Mouse (Mus musculus) forebrain, embryonic 13.5 days (tissue): ENCODE data around the gene Ext2. TPM values are rescaled to one million over a fixed set of nuclear protein-coding genes. Genes with fewer than 3 reads are reported as not detected.
A peak's percentile ranks its signal among the peaks of the same experiment; 100 is the strongest.

ENCODE experiments used
- ATAC-seq: fragments of 200-750 bp; cut with Nextera tagmentation; 2 replicates; pipeline ENCODE4 v1.8.0; 2017
- H3K27ac ChIP-seq: fragments of 300-500 bp; sonication (generic); 2 replicates; pipeline ENCODE4 v1.5.1; 2015; ENCODE audit warnings: inconsistent platforms, mild to moderate bottlenecking, moderate library complexity
- H3K27me3 ChIP-seq: fragments of 300-500 bp; sonication (generic); 2 replicates; pipeline ENCODE4 v1.6.1; 2015; ENCODE audit warnings: mild to moderate bottlenecking, inconsistent platforms
- H3K36me3 ChIP-seq: fragments of 300-500 bp; sonication (generic); 2 replicates; pipeline ENCODE4 v1.6.1; 2015; ENCODE audit warnings: mild to moderate bottlenecking, inconsistent platforms; ENCODE audit not compliant: poor library complexity, severe bottlenecking
- H3K4me1 ChIP-seq: fragments of 300-500 bp; sonication (generic); 2 replicates; pipeline ENCODE4 v1.6.1; 2015; ENCODE audit warnings: inconsistent platforms
- H3K4me2 ChIP-seq: fragments of 300-500 bp; sonication (generic); 2 replicates; pipeline ENCODE4 v1.6.1; 2015; ENCODE audit warnings: inconsistent platforms, mild to moderate bottlenecking, moderate library complexity
- H3K4me3 ChIP-seq: fragments of 300-500 bp; sonication (generic); 2 replicates; pipeline ENCODE4 v1.5.1; 2015; ENCODE audit warnings: mild to moderate bottlenecking, inconsistent platforms
- H3K9ac ChIP-seq: fragments of 300-500 bp; sonication (generic); 2 replicates; pipeline ENCODE4 v1.6.1; 2015; ENCODE audit warnings: mild to moderate bottlenecking, inconsistent platforms
- H3K9me3 ChIP-seq: fragments of 300-500 bp; sonication (generic); replicated peaks from 2 replicates; pipeline ENCODE4 v1.6.1; 2016; ENCODE audit warnings: inconsistent platforms
- WGBS: fragments of 180-500 bp; shearing (Covaris S2); methylation state at CpG from one replicate; pipeline ENCODE4 v1.1.7; 2015; 5-methylcytosine and 5-hydroxymethylcytosine counted together
- polyA plus RNA-seq: library from polyadenylated mRNA; unstranded; fragments of >200 nt; fragmentation: Nextera tagmentation; extraction: Ambion mirVana; gene quantifications from 2 replicates; pipeline ENCODE4 v1.2.1, GENCODE M21; 2015

Ext2 gene
- polyA plus RNA-seq, 1 experiment from 2014 or later, result 50.6 TPM

GRCm38 (mm10) chr2:93783926-93784539 is 38.3 kb downstream of the Ext2 start:
- H3K36me3 ChIP-seq, result 0 out of 2 replicates have a peak, but pooled peaks cover 12% of the 10 kb centered on the region
- no peak overlapping the region for H3K9ac ChIP-seq
- no peaks in the 10 kb centered on the region for H3K9me3 ChIP-seq
- no peak overlapping the region for H3K4me2 ChIP-seq
- H3K4me3 ChIP-seq, result no peak overlapping the region
- no peak for ATAC-seq
- H3K4me1 ChIP-seq, result peaks cover 29% of the 10 kb centered on the region
- H3K27me3 ChIP-seq, result no peaks in the 10 kb centered on the region
- 70% methylated on average over 9 of the region's 9 CpGs for WGBS
- H3K27ac ChIP-seq, result 0 out of 2 replicates have a peak overlapping the region, but pooled peaks have one; percentile 22

- Histone ChIP-seq H3K4me2 (no peak overlapping the region), H3K4me1 (peaks cover 32% of the 10 kb centered on the region), H3K27me3 (no peaks in the 10 kb centered on the region), H3K9me3 (no peaks in the 10 kb centered on the region), H3K4me3 (no peak overlapping the region), H3K36me3 (0 out of 2 replicates have a peak, but pooled peaks cover 3% of the 10 kb centered on the region), H3K27ac (no peak overlapping the region), H3K9ac (no peak overlapping the region)
- WGBS, result 67% methylated on average over 5 of the region's 5 CpGs
- no peak for ATAC-seq
Measured at GRCm38 (mm10) chr2:93782682-93783081, 39.7 kb downstream of the Ext2 start.

- Histone ChIP-seq H3K9ac (no peak overlapping the region), H3K4me3 (no peak overlapping the region), H3K27ac (no peak overlapping the region), H3K27me3 (no peaks in the 10 kb centered on the region), H3K4me2 (no peak overlapping the region), H3K36me3 (0 out of 2 replicates have a peak, but pooled peaks cover 3% of the 10 kb centered on the region), H3K9me3 (no peaks in the 10 kb centered on the region), H3K4me1 (peaks cover 32% of the 10 kb centered on the region)
- 88% methylated on average over 4 of the region's 4 CpGs for WGBS
- ATAC-seq, result no peak
Measured at GRCm38 (mm10) chr2:93782156-93782555, 40.2 kb downstream of the Ext2 start.

GRCm38 (mm10) chr2:93780528-93780927 is 41.8 kb downstream of the Ext2 start:
- H3K36me3 ChIP-seq, result 0 out of 2 replicates have a peak, but pooled peaks cover 3% of the 10 kb centered on the region
- no peak overlapping the region for H3K27ac ChIP-seq
- no peaks in the 10 kb centered on the region for H3K9me3 ChIP-seq
- H3K9ac ChIP-seq, result no peak overlapping the region
- no peak overlapping the region for H3K4me2 ChIP-seq
- H3K4me3 ChIP-seq, result no peak overlapping the region
- WGBS, result 80% methylated on average over 10 of the region's 10 CpGs
- H3K4me1 ChIP-seq, result peaks cover 36% of the 10 kb centered on the region
- no peak for ATAC-seq
- H3K27me3 ChIP-seq, result no peaks in the 10 kb centered on the region

- no peak overlapping the region for H3K4me3 ChIP-seq
- H3K9ac ChIP-seq, result no peak overlapping the region
- H3K4me2 ChIP-seq, result no peak overlapping the region
- no peaks in the 10 kb centered on the region for H3K9me3 ChIP-seq
- H3K27me3 ChIP-seq, result no peaks in the 10 kb centered on the region
- peaks cover 29% of the 10 kb centered on the region for H3K4me1 ChIP-seq
- no peak overlapping the region for H3K27ac ChIP-seq
- 0 out of 2 replicates have a peak, but pooled peaks cover 3% of the 10 kb centered on the region for H3K36me3 ChIP-seq
- ATAC-seq, result no peak
- WGBS, result 77% methylated on average over 6 of the region's 6 CpGs
Measured at GRCm38 (mm10) chr2:93779897-93780208, 42.5 kb downstream of the Ext2 start.

GRCm38 (mm10) chr2:93779081-93779896 is 43.1 kb downstream of the Ext2 start:
- H3K9ac ChIP-seq, result peak overlapping the region; percentile 30; the same call in 1 of the 2 replicates
- no peaks in the 10 kb centered on the region for H3K27me3 ChIP-seq
- H3K36me3 ChIP-seq, result 0 out of 2 replicates have a peak, but pooled peaks cover 3% of the 10 kb centered on the region
- WGBS, result 71% methylated on average over 16 of the region's 16 CpGs
- ATAC-seq, result no peak
- no peak overlapping the region for H3K4me3 ChIP-seq
- H3K4me2 ChIP-seq, result no peak overlapping the region
- peaks cover 25% of the 10 kb centered on the region for H3K4me1 ChIP-seq
- H3K9me3 ChIP-seq, result no peaks in the 10 kb centered on the region
- no peak overlapping the region for H3K27ac ChIP-seq

GRCm38 (mm10) chr2:93778616-93779015 is 43.8 kb downstream of the Ext2 start:
- Histone ChIP-seq H3K9ac (no peak overlapping the region), H3K4me1 (peaks cover 22% of the 10 kb centered on the region), H3K27me3 (no peaks in the 10 kb centered on the region), H3K36me3 (0 out of 2 replicates have a peak, but pooled peaks cover 2% of the 10 kb centered on the region), H3K9me3 (no peaks in the 10 kb centered on the region), H3K4me2 (no peak overlapping the region), H3K27ac (no peak overlapping the region), H3K4me3 (no peak overlapping the region)
- no peak for ATAC-seq
- WGBS, result 93% methylated on average over 5 of the region's 5 CpGs

- H3K4me3 ChIP-seq, result no peak overlapping the region
- peaks cover 30% of the 10 kb centered on the region for H3K4me1 ChIP-seq
- 81% methylated on average over 4 of the region's 4 CpGs for WGBS
- H3K27me3 ChIP-seq, result no peaks in the 10 kb centered on the region
- H3K9me3 ChIP-seq, result no peaks in the 10 kb centered on the region
- ATAC-seq, result no peak
- H3K4me2 ChIP-seq, result no peak overlapping the region
- H3K36me3 ChIP-seq, result no peaks in the 10 kb centered on the region
- H3K27ac ChIP-seq, result no peak overlapping the region
- no peak overlapping the region for H3K9ac ChIP-seq
Measured at GRCm38 (mm10) chr2:93777056-93777430, 45.3 kb downstream of the Ext2 start.

GRCm38 (mm10) chr2:93776267-93777055 is 45.9 kb downstream of the Ext2 start:
- no peaks in the 10 kb centered on the region for H3K9me3 ChIP-seq
- ATAC-seq, result no peak
- no peaks in the 10 kb centered on the region for H3K36me3 ChIP-seq
- peaks cover 31% of the 10 kb centered on the region for H3K4me1 ChIP-seq
- H3K9ac ChIP-seq, result no peak overlapping the region
- no peak overlapping the region for H3K4me3 ChIP-seq
- WGBS, result 91% methylated on average over 7 of the region's 7 CpGs
- no peak overlapping the region for H3K27ac ChIP-seq
- H3K4me2 ChIP-seq, result no peak overlapping the region
- no peaks in the 10 kb centered on the region for H3K27me3 ChIP-seq

GRCm38 (mm10) chr2:93775431-93775830 is 46.9 kb downstream of the Ext2 start:
- Histone ChIP-seq H3K4me3 (no peak overlapping the region), H3K36me3 (no peaks in the 10 kb centered on the region), H3K9ac (no peak overlapping the region), H3K27me3 (no peaks in the 10 kb centered on the region), H3K9me3 (no peaks in the 10 kb centered on the region), H3K4me2 (no peak overlapping the region), H3K27ac (no peak overlapping the region), H3K4me1 (peaks cover 31% of the 10 kb centered on the region)
- WGBS, result 63% methylated on average over 4 of the region's 4 CpGs
- ATAC-seq, result no peak

GRCm38 (mm10) chr2:93774946-93775345 is 47.4 kb downstream of the Ext2 start:
- H3K9ac ChIP-seq, result no peak overlapping the region
- no peak for ATAC-seq
- H3K9me3 ChIP-seq, result no peaks in the 10 kb centered on the region
- 0 out of 2 replicates have a peak, but pooled peaks cover 4% of the 10 kb centered on the region for H3K36me3 ChIP-seq
- no peak overlapping the region for H3K27ac ChIP-seq
- no peak overlapping the region for H3K4me3 ChIP-seq
- 85% methylated on average over 5 of the region's 5 CpGs for WGBS
- no peaks in the 10 kb centered on the region for H3K27me3 ChIP-seq
- no peak overlapping the region for H3K4me2 ChIP-seq
- H3K4me1 ChIP-seq, result peaks cover 31% of the 10 kb centered on the region

GRCm38 (mm10) chr2:93772765-93773085 is 49.6 kb downstream of the Ext2 start:
- no peaks in the 10 kb centered on the region for H3K9me3 ChIP-seq
- H3K4me2 ChIP-seq, result no peak overlapping the region
- H3K4me3 ChIP-seq, result no peak overlapping the region
- H3K27ac ChIP-seq, result no peak overlapping the region
- 43% methylated on average over 4 of the region's 4 CpGs for WGBS
- peaks cover 20% of the 10 kb centered on the region for H3K4me1 ChIP-seq
- no peaks in the 10 kb centered on the region for H3K27me3 ChIP-seq
- no peak overlapping the region for H3K9ac ChIP-seq
- ATAC-seq, result no peak
- H3K36me3 ChIP-seq, result peaks cover 10% of the 10 kb centered on the region; the same call in 1 of the 2 replicates
